Mouse (Mus musculus) lung, adult 2 months (tissue): ENCODE measurements around the gene Sp140.
"Not testable (repeated sequence)": the region's sequence is repeated elsewhere in the genome, so short reads cannot be mapped to it uniquely, and the experiment has no call there.

Experiments
- CTCF ChIP-seq: fragments of 200-500 bp; IDR thresholded peaks from 2 replicates; pipeline ENCODE4 v1.5.1; 2011; ENCODE audit warnings: mild to moderate bottlenecking, low read length, control low read depth; ENCODE audit not compliant: insufficient read depth
- POLR2A ChIP-seq: fragments of 200-500 bp; IDR thresholded peaks from 2 replicates; pipeline ENCODE4 v1.6.1; 2011; ENCODE audit warnings: low read depth, mild to moderate bottlenecking, control low read depth, low read length, borderline replicate concordance; ENCODE audit errors: extremely low read depth

DNA sequence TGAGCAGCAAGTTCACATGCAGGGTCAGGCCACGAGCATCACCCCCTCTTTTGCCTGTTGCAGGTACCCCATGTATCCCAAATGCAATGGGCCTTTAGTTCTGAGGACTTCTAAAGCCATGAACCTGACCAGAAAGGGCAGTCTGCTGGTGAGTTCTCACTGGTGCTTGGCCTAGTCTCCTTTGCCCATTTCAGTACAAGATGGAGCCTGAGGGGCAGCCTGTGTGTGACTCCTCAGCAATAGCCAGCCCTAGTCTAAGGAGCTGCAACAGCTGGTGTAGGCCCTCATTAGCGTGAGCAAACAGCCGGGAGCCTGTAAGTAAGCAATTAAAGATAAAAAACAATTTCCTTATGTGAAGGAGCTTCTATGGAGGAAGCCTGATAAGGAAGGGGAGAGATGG lies 19.6 kb upstream of the Sp140 start:
- TF ChIP-seq CTCF, POLR2A: not testable (repeated sequence)
